Mouse (Mus musculus) gastrocnemius, adult 8-10 months (tissue): Measurements from ENCODE around the gene Tamm41. TPM values are rescaled to one million over a fixed set of nuclear protein-coding genes. Genes with fewer than 3 reads are reported as not detected.

Experiments
- DNase-seq, 2 experiments: peaks; one replicate each; pipeline ENCODE4 v3.0.0; 2022; ENCODE audit warnings: low spot score in 2 of 2
- total RNA-seq, 4 experiments: library from RNA; stranded (reverse); gene quantifications; 2 replicates each; pipeline ENCODE4 v1.2.4; 2022

The Tamm41 gene
- total RNA-seq = 1 to 10 TPM; 6.8 to 8.8 (median 7.6) TPM

GRCm38 (mm10) chr6:115037103-115038094, at the start of gene Tamm41:
Gene Tamm41 (minus strand): TSS chr6:115037876.
- DNase-seq = peak; percentile 57 to 72

- DNase-seq = no peak
Observed at GRCm38 (mm10) chr6:115085274-115085841, 47.7 kb upstream of the Tamm41 start.

- DNase-seq = no peak
Observed at GRCm38 (mm10) chr6:115076781-115077575, 39.3 kb upstream of the Tamm41 start.

- DNase-seq = peak in 1 of 2 experiments; percentile 16
Observed at GRCm38 (mm10) chr6:115072024-115072423, 34.3 kb upstream of the Tamm41 start.

GRCm38 (mm10) chr6:115065411-115066241, 27.9 kb upstream of the Tamm41 start:
- no peak for DNase-seq

GRCm38 (mm10) chr6:115062605-115063350, 25.1 kb upstream of the Tamm41 start:
- DNase-seq = no peak

- DNase-seq = no peak
Observed at GRCm38 (mm10) chr6:115059227-115059626, 21.6 kb upstream of the Tamm41 start.

GRCm38 (mm10) chr6:115056699-115057098, 19.0 kb upstream of the Tamm41 start:
- DNase-seq = no peak

GRCm38 (mm10) chr6:115055440-115055839, 17.8 kb upstream of the Tamm41 start:
- DNase-seq = no peak

- no peak for DNase-seq
Observed at GRCm38 (mm10) chr6:115051586-115052197, 14.0 kb upstream of the Tamm41 start.

- no peak for DNase-seq
Observed at GRCm38 (mm10) chr6:115049015-115049414, 11.3 kb upstream of the Tamm41 start.

GRCm38 (mm10) chr6:115047816-115048215, 10.1 kb upstream of the Tamm41 start:
- DNase-seq = no peak

- no peak for DNase-seq
Observed at GRCm38 (mm10) chr6:115046064-115046463, 8.4 kb upstream of the Tamm41 start.

GRCm38 (mm10) chr6:115044709-115045108, 7.0 kb upstream of the Tamm41 start:
- no peak for DNase-seq

GRCm38 (mm10) chr6:115043657-115044500, 6.2 kb upstream of the Tamm41 start:
- DNase-seq = no peak

GRCm38 (mm10) chr6:115042609-115043008, 4.9 kb upstream of the Tamm41 start:
- DNase-seq = no peak

- DNase-seq = no peak
Observed at GRCm38 (mm10) chr6:115033441-115033840, 4.2 kb downstream of the Tamm41 start.

- no peak for DNase-seq
Observed at GRCm38 (mm10) chr6:115030098-115030497, 7.6 kb downstream of the Tamm41 start.

- no peak for DNase-seq
Observed at GRCm38 (mm10) chr6:115029248-115029647, 8.4 kb downstream of the Tamm41 start.
